21 mouse cellular contexts compared by ENCODE assay signal in the genomic region with DNA sequence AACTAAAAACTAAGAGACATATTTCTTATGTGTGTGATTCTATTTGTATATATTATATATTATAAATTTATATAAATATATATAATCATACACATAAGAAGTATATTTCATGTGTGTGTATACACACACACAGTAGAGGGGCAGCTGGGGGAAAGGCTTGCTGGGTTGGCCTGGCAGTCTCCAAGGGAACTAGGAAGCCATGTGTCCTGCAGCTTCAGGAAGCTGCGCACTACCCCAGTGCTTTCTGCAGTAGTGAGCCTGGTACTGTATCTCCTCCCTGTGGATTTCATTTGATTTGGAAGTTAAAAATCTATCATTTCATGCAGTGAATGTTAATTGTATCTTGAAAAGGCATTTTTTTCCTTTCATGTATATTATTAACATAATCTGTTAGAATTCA.
DNase-seq lines count a peak whose midpoint lies in the region; ATAC-seq and TF ChIP-seq lines count a peak whose summit lies in the region.
"Had no signal": no experiment of that assay in that cellular context is flagged by ENCODE, and none has a peak within 500 bp of the region (broad histone marks: within the 10 kb centered on the region; RNA-seq: fewer than 3 reads in every experiment).

No protein-coding gene starts in this region.

- DNase-seq in forebrain, postnatal 0 days = no peak
- DNase-seq in heart, adult 11 months = peak; percentile 52
- no peak for DNase-seq in heart, postnatal 14 days
- no peak for DNase-seq in midbrain, embryonic 14.5 days
- DNase-seq: adrenal gland, adult 2 months; adrenal gland, adult 8-10 months; adrenal gland, postnatal 10 days; adrenal gland, postnatal 14 days; adrenal gland, postnatal 25 days; adrenal gland, postnatal 36 days; B cell, adult 2 months; cerebellum, adult 11 months; cerebellum, adult 11-12 months had no signal

- intact Hi-C loops in heart, postnatal 14 days (cut with DNase I) = loop anchor here (5.0 kb wide), 1 partner anchor 96 kb away; no protein-coding TSS in a partner anchor

- no peaks in the 10 kb centered on the region for H3K27me3 ChIP-seq in forebrain, postnatal 0 days (ENCODE audit: insufficient read depth, low read length)
- H3K27me3 ChIP-seq in forebrain, embryonic 12.5 days = no peaks in the 10 kb centered on the region
- H3K27me3 ChIP-seq in midbrain, embryonic 15.5 days (replicated peaks) = no peaks in the 10 kb centered on the region
- H3K27me3 ChIP-seq in midbrain, embryonic 13.5 days = no peaks in the 10 kb centered on the region
- H3K27me3 ChIP-seq in midbrain, embryonic 16.5 days (ENCODE audit: control insufficient read depth, insufficient read depth, low read depth, low read length) = no peaks in the 10 kb centered on the region
- H3K27me3 ChIP-seq in midbrain, embryonic 14.5 days (ENCODE audit: control insufficient read depth, insufficient read depth, low read length) = no peaks in the 10 kb centered on the region
- H3K27me3 ChIP-seq: CH12.LX, Patski had no signal

- no peak for TF ChIP-seq CTCF in forebrain, postnatal 0 days (IDR thresholded peaks at IDR 0.05; ENCODE audit: low read depth)

- no peak overlapping the region for H3K27ac ChIP-seq in forebrain, postnatal 0 days (ENCODE audit: low read depth, low read length)
- no peak overlapping the region for H3K27ac ChIP-seq in forebrain, embryonic 12.5 days
- H3K27ac ChIP-seq in midbrain, embryonic 15.5 days = no peak overlapping the region
- H3K27ac ChIP-seq in midbrain, embryonic 13.5 days = no peak overlapping the region
- no peak overlapping the region for H3K27ac ChIP-seq in midbrain, embryonic 16.5 days (ENCODE audit: low read length)
- no peak overlapping the region for H3K27ac ChIP-seq in midbrain, embryonic 14.5 days (replicated peaks; ENCODE audit: low read depth, low read length)

- no peak overlapping the region for H3K4me2 ChIP-seq in forebrain, postnatal 0 days (ENCODE audit: low read depth)
- H3K4me2 ChIP-seq in forebrain, embryonic 12.5 days = no peak overlapping the region
- H3K4me2 ChIP-seq in midbrain, embryonic 15.5 days = no peak overlapping the region
- H3K4me2 ChIP-seq in midbrain, embryonic 13.5 days (replicated peaks) = no peak overlapping the region
- no peak overlapping the region for H3K4me2 ChIP-seq in midbrain, embryonic 16.5 days (ENCODE audit: low read length)
- H3K4me2 ChIP-seq in midbrain, embryonic 14.5 days (ENCODE audit: low read length) = no peak overlapping the region

- ATAC-seq in forebrain, postnatal 0 days = peak; percentile 42; the same call in 1 of the 2 replicates
- no peak for ATAC-seq in forebrain, embryonic 12.5 days (ENCODE audit: low FRiP score)
- ATAC-seq in midbrain, embryonic 15.5 days (replicated peaks) = 0 out of 2 replicates have a peak, but pooled peaks have one; percentile 55
- no peak for ATAC-seq in midbrain, embryonic 13.5 days
- peak; percentile 50; the same call in 1 of the 2 replicates for ATAC-seq in midbrain, embryonic 16.5 days
- no peak for ATAC-seq in midbrain, embryonic 14.5 days (ENCODE audit: low FRiP score, low TSS enrichment)
- ATAC-seq: CD4-positive, CD25-positive, alpha-beta regulatory T cell, adult 4 months had no signal

- H3K4me1 ChIP-seq in forebrain, postnatal 0 days (ENCODE audit: insufficient read depth) = no peaks in the 10 kb centered on the region
- H3K4me1 ChIP-seq in forebrain, embryonic 12.5 days = no peaks in the 10 kb centered on the region
- no peaks in the 10 kb centered on the region for H3K4me1 ChIP-seq in midbrain, embryonic 15.5 days
- no peaks in the 10 kb centered on the region for H3K4me1 ChIP-seq in midbrain, embryonic 13.5 days (replicated peaks)
- H3K4me1 ChIP-seq in midbrain, embryonic 16.5 days (ENCODE audit: control insufficient read depth, insufficient read depth, low read length) = no peaks in the 10 kb centered on the region
- no peaks in the 10 kb centered on the region for H3K4me1 ChIP-seq in midbrain, embryonic 14.5 days (ENCODE audit: control insufficient read depth, insufficient read depth, low read length)

- H3K9me3 ChIP-seq in forebrain, postnatal 0 days (ENCODE audit: low read length) = no peaks in the 10 kb centered on the region
- H3K9me3 ChIP-seq in forebrain, embryonic 12.5 days = no peaks in the 10 kb centered on the region
- H3K9me3 ChIP-seq in midbrain, embryonic 15.5 days = no peaks in the 10 kb centered on the region
- H3K9me3 ChIP-seq in midbrain, embryonic 13.5 days = no peaks in the 10 kb centered on the region
- H3K9me3 ChIP-seq in midbrain, embryonic 16.5 days (replicated peaks; ENCODE audit: control insufficient read depth, low read length, poor library complexity, severe bottlenecking) = no peaks in the 10 kb centered on the region
- H3K9me3 ChIP-seq in midbrain, embryonic 14.5 days (ENCODE audit: control insufficient read depth, low read length) = no peaks in the 10 kb centered on the region
- H3K9me3 ChIP-seq: G1E had no signal

- 94% methylated on average over 1 of the region's 1 CpGs for WGBS in forebrain, postnatal 0 days
- 92% methylated on average over 1 of the region's 1 CpGs for WGBS in forebrain, embryonic 12.5 days
- WGBS in midbrain, embryonic 15.5 days = 78% methylated on average over 1 of the region's 1 CpGs
- WGBS in midbrain, embryonic 13.5 days = 90% methylated on average over 1 of the region's 1 CpGs
- WGBS in midbrain, embryonic 16.5 days = 79% methylated on average over 1 of the region's 1 CpGs
- WGBS in midbrain, embryonic 14.5 days = 87% methylated on average over 1 of the region's 1 CpGs

- peaks cover 47% of the 10 kb centered on the region for H3K36me3 ChIP-seq in forebrain, postnatal 0 days (ENCODE audit: insufficient read depth)
- peaks cover 68% of the 10 kb centered on the region for H3K36me3 ChIP-seq in forebrain, embryonic 12.5 days (replicated peaks)
- peaks cover 13% of the 10 kb centered on the region; the same call in 1 of the 2 replicates for H3K36me3 ChIP-seq in midbrain, embryonic 15.5 days (replicated peaks)
- H3K36me3 ChIP-seq in midbrain, embryonic 13.5 days = peaks cover 63% of the 10 kb centered on the region
- H3K36me3 ChIP-seq in midbrain, embryonic 16.5 days (ENCODE audit: control insufficient read depth, insufficient read depth, low read length) = peaks cover 6% of the 10 kb centered on the region; the same call in 1 of the 2 replicates
- H3K36me3 ChIP-seq in midbrain, embryonic 14.5 days (ENCODE audit: control insufficient read depth, insufficient read depth, low read length) = peaks cover 40% of the 10 kb centered on the region

- no peak overlapping the region for H3K4me3 ChIP-seq in forebrain, postnatal 0 days (ENCODE audit: low read depth, low read length)
- no peak overlapping the region for H3K4me3 ChIP-seq in forebrain, embryonic 12.5 days (replicated peaks)
- no peak overlapping the region for H3K4me3 ChIP-seq in midbrain, embryonic 15.5 days
- H3K4me3 ChIP-seq in midbrain, embryonic 13.5 days (replicated peaks) = no peak overlapping the region
- H3K4me3 ChIP-seq in midbrain, embryonic 16.5 days (ENCODE audit: low read depth, low read length) = no peak overlapping the region
- H3K4me3 ChIP-seq in midbrain, embryonic 14.5 days (replicated peaks; ENCODE audit: low read depth, low read length) = no peak overlapping the region

- no peak overlapping the region for H3K9ac ChIP-seq in forebrain, postnatal 0 days
- no peak overlapping the region for H3K9ac ChIP-seq in forebrain, embryonic 12.5 days
- H3K9ac ChIP-seq in midbrain, embryonic 15.5 days = no peak overlapping the region
- H3K9ac ChIP-seq in midbrain, embryonic 13.5 days (replicated peaks) = no peak overlapping the region
- no peak overlapping the region for H3K9ac ChIP-seq in midbrain, embryonic 16.5 days (ENCODE audit: low read depth, low read length)
- H3K9ac ChIP-seq in midbrain, embryonic 14.5 days (replicated peaks; ENCODE audit: low read length) = no peak overlapping the region

Comparison
In these comparisons a context has a peak if more than half of its experiments do, and no peak if none do; other contexts are left out.
1. ATAC-seq: peak in forebrain, postnatal 0 days (single experiment), midbrain, embryonic 15.5 days (single experiment) and midbrain, embryonic 16.5 days (single experiment); none in forebrain, embryonic 12.5 days (single experiment), midbrain, embryonic 13.5 days (single experiment) and midbrain, embryonic 14.5 days (single experiment).